Mouse (Mus musculus) forebrain, postnatal 0 days (tissue): ENCODE data around the gene Iqcf5. TPM values are rescaled to one million over a fixed set of nuclear protein-coding genes. Genes with fewer than 3 reads are reported as not detected.
"Not testable (repeated sequence)": the region's sequence is repeated elsewhere in the genome, so short reads cannot be mapped to it uniquely, and the experiment has no call there.

ENCODE experiments used
- ATAC-seq: fragments of 200-750 bp; cut with Nextera tagmentation; 2 replicates; pipeline ENCODE4 v1.8.0; 2017; ENCODE audit warnings: mild to moderate bottlenecking, moderate library complexity
- DNase-seq: peaks from one replicate; pipeline ENCODE4 v3.0.0-alpha.2; 2015
- H3K27ac ChIP-seq: fragments of 300-500 bp; sonication (generic); 2 replicates; pipeline ENCODE4 v1.5.1; 2014; ENCODE audit warnings: low read depth, mild to moderate bottlenecking, antibody characterized with exemption, low read length, moderate library complexity, mixed read lengths
- H3K27me3 ChIP-seq: fragments of 300-500 bp; sonication (generic); 2 replicates; pipeline ENCODE4 v1.6.1; 2014; ENCODE audit warnings: mild to moderate bottlenecking, low read length, mixed read lengths; ENCODE audit not compliant: insufficient read depth
- H3K36me3 ChIP-seq: fragments of 300-500 bp; sonication (generic); 2 replicates; pipeline ENCODE4 v1.6.1; 2014; ENCODE audit warnings: mild to moderate bottlenecking, moderate library complexity; ENCODE audit not compliant: insufficient read depth
- H3K4me1 ChIP-seq: fragments of 300-500 bp; sonication (generic); 2 replicates; pipeline ENCODE4 v1.6.1; 2014; ENCODE audit warnings: antibody characterized with exemption; ENCODE audit not compliant: insufficient read depth
- H3K4me2 ChIP-seq: fragments of 300-500 bp; sonication (generic); 2 replicates; pipeline ENCODE4 v1.6.1; 2014; ENCODE audit warnings: low read depth, mild to moderate bottlenecking, moderate library complexity
- H3K4me3 ChIP-seq: fragments of 300-500 bp; sonication (generic); 2 replicates; pipeline ENCODE4 v1.5.1; 2014; ENCODE audit warnings: low read depth, low read length, mixed read lengths
- H3K9ac ChIP-seq: fragments of 300-500 bp; sonication (generic); 2 replicates; pipeline ENCODE4 v1.6.1; 2014; ENCODE audit warnings: mild to moderate bottlenecking
- H3K9me3 ChIP-seq: fragments of 300-500 bp; sonication (generic); 2 replicates; pipeline ENCODE4 v1.6.1; 2016; ENCODE audit warnings: low read length
- CTCF ChIP-seq: sonication (generic); IDR thresholded peaks from 2 replicates; pipeline ENCODE4 v1.5.1; 2016; ENCODE audit warnings: antibody characterized with exemption, control low read depth, low read depth
- WGBS: fragments of 180-500 bp; shearing (Covaris S2); extraction: QIAGEN DNeasy Blood & Tissue Kit; methylation state at CpG from one replicate; pipeline ENCODE4 v1.1.7; 2014; 5-methylcytosine and 5-hydroxymethylcytosine counted together
- polyA plus RNA-seq: library from polyadenylated mRNA; unstranded; fragments of >200 nt; fragmentation: Nextera tagmentation; extraction: Ambion mirVana; gene quantifications from 2 replicates; pipeline ENCODE4 v1.2.1, GENCODE M21; 2015
- total RNA-seq: library from RNA; depleted of rRNA; stranded (reverse); fragments of >200 nt; gene quantifications from 2 replicates; pipeline ENCODE4 v1.2.3, GENCODE M21; 2014

Gene Iqcf5
- total and polyA plus RNA-seq, 2 experiments from 2014 or later: 0.41 TPM; not detected in 1

- DNase-seq: no peak
These were observed 33.3 kb upstream of the Iqcf5 start for GRCm38 (mm10) chr9:106481075-106481474.

GRCm38 (mm10) chr9:106481676-106482075 is 32.7 kb upstream of the Iqcf5 start:
- H3K9ac ChIP-seq: no peak overlapping the region
- DNase-seq: no peak
- H3K27ac ChIP-seq: no peak overlapping the region
- no peaks in the 10 kb centered on the region for H3K9me3 ChIP-seq
- peaks cover 56% of the 10 kb centered on the region for H3K36me3 ChIP-seq
- H3K27me3 ChIP-seq: no peaks in the 10 kb centered on the region
- no peak for TF ChIP-seq CTCF
- ATAC-seq: no peak
- peaks cover 5% of the 10 kb centered on the region; the same call in 1 of the 2 replicates for H3K4me1 ChIP-seq
- no peak overlapping the region for H3K4me3 ChIP-seq
- H3K4me2 ChIP-seq: no peak overlapping the region
- WGBS: 95% methylated on average over 13 of the region's 13 CpGs

More at GRCm38 (mm10) chr9:106481075-106481474, 33.3 kb upstream of the Iqcf5 start:
- no peaks in the 10 kb centered on the region for H3K9me3 ChIP-seq
- H3K9ac ChIP-seq: no peak overlapping the region
- peaks cover 51% of the 10 kb centered on the region for H3K36me3 ChIP-seq
- WGBS: 96% methylated on average over 15 of the region's 15 CpGs
- TF ChIP-seq CTCF: no peak
- no peaks in the 10 kb centered on the region for H3K27me3 ChIP-seq
- no peak for ATAC-seq
- no peak overlapping the region for H3K4me3 ChIP-seq
- no peak overlapping the region for H3K27ac ChIP-seq
- H3K4me2 ChIP-seq: no peak overlapping the region
- peaks cover 5% of the 10 kb centered on the region; the same call in 1 of the 2 replicates for H3K4me1 ChIP-seq

- Histone ChIP-seq H3K4me3 (no peak overlapping the region), H3K4me2 (no peak overlapping the region), H3K4me1 (peaks cover 5% of the 10 kb centered on the region; the same call in 1 of the 2 replicates), H3K27ac (no peak overlapping the region), H3K9ac (no peak overlapping the region), H3K27me3 (no peaks in the 10 kb centered on the region), H3K9me3 (no peaks in the 10 kb centered on the region), H3K36me3 (peaks cover 56% of the 10 kb centered on the region)
- DNase-seq: no peak
- TF ChIP-seq CTCF: no peak
- 90% methylated on average over 17 of the region's 17 CpGs for WGBS
- no peak for ATAC-seq
These were observed 31.7 kb upstream of the Iqcf5 start for GRCm38 (mm10) chr9:106482578-106483115.

GRCm38 (mm10) chr9:106483136-106483535 is 31.2 kb upstream of the Iqcf5 start:
- no peaks in the 10 kb centered on the region for H3K27me3 ChIP-seq
- peaks cover 2% of the 10 kb centered on the region; the same call in 1 of the 2 replicates for H3K4me1 ChIP-seq
- no peak for TF ChIP-seq CTCF
- H3K9me3 ChIP-seq: no peaks in the 10 kb centered on the region
- H3K4me3 ChIP-seq: no peak overlapping the region
- no peak for ATAC-seq
- no peak for DNase-seq
- no peak overlapping the region for H3K27ac ChIP-seq
- H3K9ac ChIP-seq: no peak overlapping the region
- H3K4me2 ChIP-seq: no peak overlapping the region
- H3K36me3 ChIP-seq: peaks cover 56% of the 10 kb centered on the region
- 96% methylated on average over 10 of the region's 10 CpGs for WGBS

GRCm38 (mm10) chr9:106483606-106484005 is 30.8 kb upstream of the Iqcf5 start:
- 94% methylated on average over 17 of the region's 17 CpGs for WGBS
- DNase-seq: no peak
- Histone ChIP-seq H3K4me2 (no peak overlapping the region), H3K4me3 (no peak overlapping the region), H3K36me3 (peaks cover 56% of the 10 kb centered on the region), H3K9ac (no peak overlapping the region), H3K27ac (no peak overlapping the region), H3K4me1 (no peaks in the 10 kb centered on the region), H3K9me3 (no peaks in the 10 kb centered on the region), H3K27me3 (no peaks in the 10 kb centered on the region)
- no peak for TF ChIP-seq CTCF
- ATAC-seq: no peak

GRCm38 (mm10) chr9:106485076-106485475 is 29.3 kb upstream of the Iqcf5 start:
- ATAC-seq: no peak
- no peak overlapping the region for H3K4me3 ChIP-seq
- no peaks in the 10 kb centered on the region for H3K4me1 ChIP-seq
- no peak overlapping the region for H3K27ac ChIP-seq
- no peak overlapping the region for H3K4me2 ChIP-seq
- H3K9me3 ChIP-seq: no peaks in the 10 kb centered on the region
- H3K27me3 ChIP-seq: no peaks in the 10 kb centered on the region
- 86% methylated on average over 10 of the region's 10 CpGs for WGBS
- TF ChIP-seq CTCF: no peak
- no peak overlapping the region for H3K9ac ChIP-seq
- H3K36me3 ChIP-seq: peaks cover 56% of the 10 kb centered on the region
- no peak for DNase-seq

GRCm38 (mm10) chr9:106487602-106488001 is 26.8 kb upstream of the Iqcf5 start:
- not testable (repeated sequence) for H3K9me3 ChIP-seq, H3K4me3 ChIP-seq, H3K9ac ChIP-seq, H3K27ac ChIP-seq, H3K27me3 ChIP-seq, H3K4me2 ChIP-seq, H3K4me1 ChIP-seq, DNase-seq, ATAC-seq
- WGBS: 90% methylated on average over 6 of the region's 6 CpGs
- H3K36me3 ChIP-seq: peaks cover 39% of the 10 kb centered on the region
